ENCODE assay signal across 36 mouse cellular contexts in genomic region chr4:138448872-138449615, GRCm38 (mm10). TPM values are rescaled to one million over a fixed set of nuclear protein-coding genes. Genes with fewer than 3 reads are reported as not detected.
DNase-seq lines count a peak whose midpoint lies in the region; ATAC-seq and TF ChIP-seq lines count a peak whose summit lies in the region.
"Had no signal": no experiment of that assay in that cellular context is flagged by ENCODE, and none has a peak within 500 bp of the region (broad histone marks: within the 10 kb centered on the region; RNA-seq: fewer than 3 reads in every experiment).

No protein-coding gene starts in this region.

- no peak overlapping the region for H3K4me3 ChIP-seq in hindbrain, embryonic 14.5 days (replicated peaks; ENCODE audit: low read length)
- H3K4me3 ChIP-seq in hindbrain, embryonic 16.5 days (ENCODE audit: low read length) = no peak overlapping the region
- H3K4me3 ChIP-seq in midbrain, embryonic 13.5 days (replicated peaks) = no peak overlapping the region
- H3K4me3 ChIP-seq in midbrain, embryonic 16.5 days (ENCODE audit: low read depth, low read length) = no peak overlapping the region
- H3K4me3 ChIP-seq in ES-Bruce4 (ENCODE audit: low read depth, low read length) (no peak overlapping the region), ES-E14 (ENCODE audit: insufficient read depth in 1 of 2, low read depth in 1 of 2, low read length in 2 of 2, poor library complexity in 1 of 2, severe bottlenecking in 1 of 2) (no peak overlapping the region)
- no peak overlapping the region for H3K4me3 ChIP-seq in kidney, embryonic 16.5 days (ENCODE audit: low read length)
- H3K4me3 ChIP-seq: embryonic facial prominence, embryonic 13.5 days; forebrain, embryonic 10.5 days; limb, embryonic 10.5 days; limb, embryonic 15.5 days; liver, embryonic 13.5 days; neural tube, embryonic 12.5 days had no signal

- H3K27ac ChIP-seq in hindbrain, embryonic 14.5 days = no peak overlapping the region
- no peak overlapping the region for H3K27ac ChIP-seq in hindbrain, embryonic 16.5 days (ENCODE audit: low read depth, low read length)
- no peak overlapping the region; the same call in 1 of the 2 replicates for H3K27ac ChIP-seq in midbrain, embryonic 13.5 days
- H3K27ac ChIP-seq in midbrain, embryonic 16.5 days (ENCODE audit: low read length) = no peak overlapping the region
- H3K27ac ChIP-seq in ES-Bruce4 (ENCODE audit: insufficient read depth, low read length) (peak overlapping the region; percentile 19), ES-E14 (ENCODE audit: insufficient read depth, low read depth, low read length, poor library complexity, severe bottlenecking) (peak overlapping the region; percentile 75; the same call in 1 of the 2 replicates)
- H3K27ac ChIP-seq in kidney, embryonic 16.5 days (ENCODE audit: low read length) = no peak overlapping the region
- H3K27ac ChIP-seq: embryonic facial prominence, embryonic 13.5 days; forebrain, embryonic 10.5 days; limb, embryonic 10.5 days; limb, embryonic 15.5 days; liver, embryonic 13.5 days; macrophage; neural tube, embryonic 12.5 days had no signal

- H3K4me1 ChIP-seq in hindbrain, embryonic 14.5 days (replicated peaks; ENCODE audit: control insufficient read depth, insufficient read depth, low read length) = peaks cover 29% of the 10 kb centered on the region
- H3K4me1 ChIP-seq in hindbrain, embryonic 16.5 days (ENCODE audit: control insufficient read depth, insufficient read depth, low read depth, low read length) = peaks cover 29% of the 10 kb centered on the region
- peaks cover 54% of the 10 kb centered on the region for H3K4me1 ChIP-seq in midbrain, embryonic 13.5 days (replicated peaks)
- H3K4me1 ChIP-seq in midbrain, embryonic 16.5 days (ENCODE audit: control insufficient read depth, insufficient read depth, low read length) = peaks cover 28% of the 10 kb centered on the region
- peaks cover 20% of the 10 kb centered on the region for H3K4me1 ChIP-seq in ES-Bruce4 (ENCODE audit: control insufficient read depth, insufficient read depth, low read length)
- H3K4me1 ChIP-seq in ES-E14 (ENCODE audit: control insufficient read depth in 2 of 2, insufficient read depth in 2 of 2, low read length in 2 of 2, poor library complexity in 1 of 2) = peaks cover 17 to 60% of the 10 kb centered on the region in 2 experiments
- peaks cover 10% of the 10 kb centered on the region for H3K4me1 ChIP-seq in kidney, embryonic 16.5 days (ENCODE audit: insufficient read depth, low read length)

- no peaks in the 10 kb centered on the region for H3K27me3 ChIP-seq in hindbrain, embryonic 14.5 days (ENCODE audit: control insufficient read depth, insufficient read depth, low read length)
- no peaks in the 10 kb centered on the region for H3K27me3 ChIP-seq in hindbrain, embryonic 16.5 days (replicated peaks; ENCODE audit: control insufficient read depth, insufficient read depth, low read length)
- peaks cover 17% of the 10 kb centered on the region for H3K27me3 ChIP-seq in midbrain, embryonic 13.5 days
- no peaks in the 10 kb centered on the region for H3K27me3 ChIP-seq in midbrain, embryonic 16.5 days (ENCODE audit: control insufficient read depth, insufficient read depth, low read depth, low read length)
- H3K27me3 ChIP-seq in ES-Bruce4 (ENCODE audit: control insufficient read depth, insufficient read depth, low read length, poor library complexity, severe bottlenecking) = no peaks in the 10 kb centered on the region
- no peaks in the 10 kb centered on the region for H3K27me3 ChIP-seq in kidney, embryonic 16.5 days (ENCODE audit: insufficient read depth, low read length)

- no peak for ATAC-seq in hindbrain, embryonic 14.5 days (ENCODE audit: low FRiP score)
- ATAC-seq in hindbrain, embryonic 16.5 days = no peak
- ATAC-seq in midbrain, embryonic 13.5 days = no peak
- no peak for ATAC-seq in midbrain, embryonic 16.5 days
- ATAC-seq in monocyte, adult 5-6 weeks (replicated peaks; ENCODE audit: insufficient number of reproducible peaks, low FRiP score, low TSS enrichment, poor library complexity, severe bottlenecking) = no peak
- ATAC-seq in kidney, embryonic 16.5 days (ENCODE audit: low FRiP score, low TSS enrichment) = no peak
- ATAC-seq: activated CD4-positive, CD25-positive, alpha-beta regulatory T cell, adult 4 months; intestine, postnatal 0 days; lung, postnatal 0 days had no signal

- in situ Hi-C loops in ES-E14 (cut with MboI; ENCODE audit: low sequenced_read_pairs in 2 of 2, unreplicated experiment in 2 of 2) = loop anchor here in 1 of 2 experiments (10.0 kb wide), 3 partner anchors 106 to 406 kb away; no protein-coding TSS in a partner anchor

- H3K9me3 ChIP-seq in hindbrain, embryonic 14.5 days (ENCODE audit: control insufficient read depth, low read length) = no peaks in the 10 kb centered on the region
- H3K9me3 ChIP-seq in hindbrain, embryonic 16.5 days (ENCODE audit: control insufficient read depth, low read length) = no peaks in the 10 kb centered on the region
- H3K9me3 ChIP-seq in midbrain, embryonic 13.5 days = no peaks in the 10 kb centered on the region
- no peaks in the 10 kb centered on the region for H3K9me3 ChIP-seq in midbrain, embryonic 16.5 days (replicated peaks; ENCODE audit: control insufficient read depth, low read length, poor library complexity, severe bottlenecking)
- no peaks in the 10 kb centered on the region for H3K9me3 ChIP-seq in ES-Bruce4 (replicated peaks; ENCODE audit: control insufficient read depth, insufficient read depth, low read length, poor library complexity, severe bottlenecking)
- H3K9me3 ChIP-seq in ES-E14 (ENCODE audit: control insufficient read depth, insufficient read depth, low read depth, low read length) = no peaks in the 10 kb centered on the region
- H3K9me3 ChIP-seq in kidney, embryonic 16.5 days (ENCODE audit: low read length) = no peaks in the 10 kb centered on the region
- H3K9me3 ChIP-seq: embryonic facial prominence, embryonic 13.5 days; forebrain, embryonic 10.5 days; limb, embryonic 10.5 days; limb, embryonic 15.5 days; liver, embryonic 13.5 days; neural tube, embryonic 12.5 days had no signal

- TF ChIP-seq EP300 in ES-Bruce4 (IDR thresholded peaks at IDR 0.05; ENCODE audit: insufficient read depth, low read depth, low read length) = peak; percentile 95

- WGBS in hindbrain, embryonic 14.5 days = 36% methylated on average over 7 of the region's 7 CpGs
- 37% methylated on average over 7 of the region's 7 CpGs for WGBS in hindbrain, embryonic 16.5 days
- WGBS in midbrain, embryonic 13.5 days = 52% methylated on average over 7 of the region's 7 CpGs
- WGBS in midbrain, embryonic 16.5 days = 52% methylated on average over 7 of the region's 7 CpGs
- WGBS in kidney, embryonic 16.5 days = 68% methylated on average over 7 of the region's 7 CpGs

- TF ChIP-seq POLR2A in ES-Bruce4 (IDR thresholded peaks at IDR 0.05; ENCODE audit: insufficient read depth, low read length) = no peak

- no peaks in the 10 kb centered on the region for H3K36me3 ChIP-seq in hindbrain, embryonic 14.5 days (replicated peaks; ENCODE audit: control insufficient read depth, insufficient read depth)
- no peaks in the 10 kb centered on the region for H3K36me3 ChIP-seq in hindbrain, embryonic 16.5 days (ENCODE audit: control insufficient read depth, insufficient read depth, low read length)
- no peaks in the 10 kb centered on the region for H3K36me3 ChIP-seq in midbrain, embryonic 13.5 days
- no peaks in the 10 kb centered on the region for H3K36me3 ChIP-seq in midbrain, embryonic 16.5 days (ENCODE audit: control insufficient read depth, insufficient read depth, low read length)
- H3K36me3 ChIP-seq in ES-Bruce4 (ENCODE audit: control insufficient read depth, insufficient read depth, low read length, poor library complexity, severe bottlenecking) (no peaks in the 10 kb centered on the region), ES-E14 (ENCODE audit: control insufficient read depth, insufficient read depth, low read length, poor library complexity, severe bottlenecking) (no peaks in the 10 kb centered on the region)
- H3K36me3 ChIP-seq in kidney, embryonic 16.5 days (ENCODE audit: insufficient read depth, low read length) = no peaks in the 10 kb centered on the region
- H3K36me3 ChIP-seq: embryonic facial prominence, embryonic 13.5 days; forebrain, embryonic 10.5 days; limb, embryonic 10.5 days; limb, embryonic 15.5 days; liver, embryonic 13.5 days; neural tube, embryonic 12.5 days had no signal

- no peak overlapping the region for H3K4me2 ChIP-seq in hindbrain, embryonic 14.5 days (replicated peaks)
- H3K4me2 ChIP-seq in hindbrain, embryonic 16.5 days (ENCODE audit: low read length) = no peak overlapping the region
- no peak overlapping the region for H3K4me2 ChIP-seq in midbrain, embryonic 13.5 days (replicated peaks)
- no peak overlapping the region for H3K4me2 ChIP-seq in midbrain, embryonic 16.5 days (ENCODE audit: low read length)
- no peak overlapping the region for H3K4me2 ChIP-seq in kidney, embryonic 16.5 days (replicated peaks; ENCODE audit: low read depth, low read length)
- H3K4me2 ChIP-seq: embryonic facial prominence, embryonic 13.5 days; limb, embryonic 15.5 days; liver, embryonic 13.5 days; neural tube, embryonic 12.5 days had no signal

- H3K9ac ChIP-seq in hindbrain, embryonic 14.5 days = no peak overlapping the region
- H3K9ac ChIP-seq in hindbrain, embryonic 16.5 days (ENCODE audit: low read depth, low read length) = no peak overlapping the region
- peak overlapping the region; percentile 40; the same call in 1 of the 2 replicates for H3K9ac ChIP-seq in midbrain, embryonic 13.5 days (replicated peaks)
- no peak overlapping the region for H3K9ac ChIP-seq in midbrain, embryonic 16.5 days (ENCODE audit: low read depth, low read length)
- H3K9ac ChIP-seq in ES-Bruce4 (ENCODE audit: low read depth, poor library complexity, severe bottlenecking) (0 out of 2 replicates have a peak overlapping the region, but pooled peaks have one; percentile 4), ES-E14 (ENCODE audit: insufficient read depth, low read depth, low read length, poor library complexity, severe bottlenecking) (no peak overlapping the region; the same call in 1 of the 2 replicates)
- H3K9ac ChIP-seq in kidney, embryonic 16.5 days (replicated peaks; ENCODE audit: low read length) = no peak overlapping the region
- H3K9ac ChIP-seq: embryonic facial prominence, embryonic 13.5 days; limb, embryonic 15.5 days; liver, embryonic 13.5 days; neural tube, embryonic 12.5 days had no signal

- peak; percentile 23 for DNase-seq in hindbrain, embryonic 14.5 days (ENCODE audit: low spot score)
- no peak for DNase-seq in ES-E14 (ENCODE audit: low read depth, low spot score)
- DNase-seq: adrenal gland, adult 2 months; adrenal gland, postnatal 36 days; B cell, adult 2 months; cerebellum, adult 2 months; cerebellum, postnatal 36 days; gastrocnemius, postnatal 10 days; heart, postnatal 14 days; kidney, adult 9 months; kidney, postnatal 14 days; liver, embryonic 13.5 days; lung, adult 18-20 months; spleen, adult 18-20 months; thymus, postnatal 14 days had no signal

- no peak for TF ChIP-seq CTCF in ES-Bruce4 (IDR thresholded peaks at IDR 0.05; ENCODE audit: low read depth, low read length)

RNA-seq across cellular contexts. Expression of gene Camk2n1, which starts 5.1 kb away (rescaled TPM):
- polyA plus RNA-seq in hindbrain, embryonic 14.5 days (2014; fragmentation: Nextera tagmentation; extraction: Ambion mirVana) = 17.1 and 17.2 TPM in 2 replicates
- polyA plus RNA-seq in hindbrain, embryonic 16.5 days (2015; fragmentation: Nextera tagmentation; extraction: Ambion mirVana) = 15.5 and 16.7 TPM in 2 replicates
- 13.0 and 13.4 TPM in 2 replicates for polyA plus RNA-seq in midbrain, embryonic 13.5 days (2015; fragmentation: Nextera tagmentation; extraction: Ambion mirVana)
- polyA plus RNA-seq in midbrain, embryonic 16.5 days (2015; fragmentation: Nextera tagmentation; extraction: Ambion mirVana) = 18.2 and 18.7 TPM in 2 replicates
- 12.1 and 14.1 TPM in 2 replicates for polyA plus RNA-seq in ES-Bruce4 (2011; ENCODE audit: insufficient read depth, insufficient read length, low read depth, missing spikeins)
- 1.2 and 1.4 TPM in 2 replicates for total RNA-seq in ES-E14 (2012; rRNA removed)
- total RNA-seq in monocyte, adult 5-6 weeks (2017) = 10.8 to 19.2 TPM (median 11.3 TPM) in 3 replicates
- 6.2 and 6.4 TPM in 2 replicates for polyA plus RNA-seq in kidney, embryonic 16.5 days (2015; fragmentation: Nextera tagmentation; extraction: Ambion mirVana)
- polyA plus RNA-seq: macrophage had no signal

RNA-seq across cellular contexts. Expression of gene Mul1, which starts 14.6 kb away (rescaled TPM):
- polyA plus RNA-seq in hindbrain, embryonic 14.5 days (2014; fragmentation: Nextera tagmentation; extraction: Ambion mirVana) = 18.5 and 23.1 TPM in 2 replicates
- 21.6 and 23.7 TPM in 2 replicates for polyA plus RNA-seq in hindbrain, embryonic 16.5 days (2015; fragmentation: Nextera tagmentation; extraction: Ambion mirVana)
- polyA plus RNA-seq in midbrain, embryonic 13.5 days (2015; fragmentation: Nextera tagmentation; extraction: Ambion mirVana) = 18.3 and 19.9 TPM in 2 replicates
- polyA plus RNA-seq in midbrain, embryonic 16.5 days (2015; fragmentation: Nextera tagmentation; extraction: Ambion mirVana) = 18.3 and 20.1 TPM in 2 replicates
- 16.3 and 17.2 TPM in 2 replicates for polyA plus RNA-seq in ES-Bruce4 (2011; ENCODE audit: insufficient read depth, insufficient read length, low read depth, missing spikeins)
- 58.4 and 62.3 TPM in 2 replicates for total RNA-seq in ES-E14 (2012; rRNA removed)
- total RNA-seq in monocyte, adult 5-6 weeks (2017) = 10.8 to 12.0 TPM (median 11.9 TPM) in 3 replicates
- polyA plus RNA-seq in kidney, embryonic 16.5 days (2015; fragmentation: Nextera tagmentation; extraction: Ambion mirVana) = 21.5 and 22.4 TPM in 2 replicates

RNA-seq across cellular contexts. Expression of gene Fam43b, which starts 52.7 kb away (rescaled TPM):
- 8.8 and 13.6 TPM in 2 replicates for polyA plus RNA-seq in hindbrain, embryonic 14.5 days (2014; fragmentation: Nextera tagmentation; extraction: Ambion mirVana)
- 16.6 and 17.3 TPM in 2 replicates for polyA plus RNA-seq in hindbrain, embryonic 16.5 days (2015; fragmentation: Nextera tagmentation; extraction: Ambion mirVana)
- 1.1 and 1.3 TPM in 2 replicates for polyA plus RNA-seq in midbrain, embryonic 13.5 days (2015; fragmentation: Nextera tagmentation; extraction: Ambion mirVana)
- polyA plus RNA-seq in midbrain, embryonic 16.5 days (2015; fragmentation: Nextera tagmentation; extraction: Ambion mirVana) = 11.5 and 15.9 TPM in 2 replicates
- polyA plus RNA-seq in ES-Bruce4 (2011; ENCODE audit: insufficient read depth, insufficient read length, low read depth, missing spikeins) = 1.1 and 1.2 TPM in 2 replicates
- total RNA-seq in ES-E14 (2012; rRNA removed) = 0.69 and 0.89 TPM in 2 replicates
- not detected in 3 replicates for total RNA-seq in monocyte, adult 5-6 weeks (2017)
- 0.12 TPM in 1 of 2 replicates, not detected in the other for polyA plus RNA-seq in kidney, embryonic 16.5 days (2015; fragmentation: Nextera tagmentation; extraction: Ambion mirVana)
- total RNA-seq: heart, postnatal 14 days; megakaryocyte-erythroid progenitor cell, adult 5-6 weeks had no signal
- polyA plus RNA-seq: activated CD4-positive, CD25-positive, alpha-beta regulatory T cell, adult 4 months; forebrain, embryonic 10.5 days; gonadal fat pad, adult 2 months; heart, embryonic 14.5 days; hindbrain, embryonic 11.5 days; intestine, postnatal 0 days; limb, embryonic 10.5 days; liver, embryonic 13.5 days; lung, postnatal 0 days; macrophage; stomach, embryonic 16.5 days; urinary bladder, adult 2 months had no signal

Comparison
In these comparisons a context has a peak if more than half of its experiments do, and no peak if none do; other contexts are left out.
1. H3K9ac ChIP-seq: peak in midbrain, embryonic 13.5 days (single experiment) and ES-Bruce4 (single experiment); none in hindbrain, embryonic 14.5 days (single experiment), hindbrain, embryonic 16.5 days (single experiment), midbrain, embryonic 16.5 days (single experiment), ES-E14 (single experiment) and kidney, embryonic 16.5 days (single experiment).
2. H3K27ac ChIP-seq: peak in ES-Bruce4 (single experiment) and ES-E14 (single experiment); none in hindbrain, embryonic 14.5 days (single experiment), hindbrain, embryonic 16.5 days (single experiment), midbrain, embryonic 13.5 days (single experiment), midbrain, embryonic 16.5 days (single experiment) and kidney, embryonic 16.5 days (single experiment).